Mouse (Mus musculus): ENCODE measurements around the gene Cd24a.

DNA sequence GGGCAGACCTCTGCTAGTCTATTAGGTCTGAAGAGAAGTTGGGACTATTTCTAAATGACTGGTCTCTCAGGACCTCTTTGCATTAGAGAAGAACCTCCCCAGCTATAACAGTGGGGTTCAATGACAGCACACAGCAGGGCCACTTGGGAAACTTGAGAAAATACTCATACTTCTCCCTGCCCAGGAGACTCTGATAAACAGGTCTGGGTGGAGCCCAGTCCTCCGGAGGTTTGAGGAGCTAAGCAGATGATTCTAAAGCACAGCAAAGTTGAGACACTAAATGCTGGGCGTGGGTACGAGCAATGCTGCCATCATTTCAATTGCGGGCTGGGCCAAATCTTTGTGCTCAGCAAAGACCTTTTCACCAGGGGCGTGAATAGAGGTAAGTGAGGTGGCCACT, 15.1 kb downstream of the Cd24a start:
- TF ChIP-seq POLR2A (IDR thresholded peaks at IDR 0.05; ENCODE audit: low read depth, low read length) = no peak
- no peak for TF ChIP-seq CTCF (IDR thresholded peaks at IDR 0.05; ENCODE audit: extremely low read depth, insufficient read depth, insufficient read length, insufficient replicate concordance)
